Mouse (Mus musculus) brain, adult 10 weeks (tissue): ENCODE results near the gene Gm8127. TPM values are rescaled to one million over a fixed set of nuclear protein-coding genes. Genes with fewer than 3 reads are reported as not detected.

ENCODE experiments used
- polyA plus RNA-seq: library from polyadenylated mRNA; stranded (reverse); fragments of 350-450 nt; fragmentation: Illumina TruSeq; extraction: RNeasy Lipid Tissue Mini Kit (QIAGEN cat#74804); gene quantifications from one replicate; pipeline ENCODE4 v1.2.3, GENCODE M21; 2015; ENCODE audit warnings: low read depth, low replicate concordance

Gene Gm8127
- polyA plus RNA-seq, result not detected

GRCm38 (mm10) chr14:43293503-43293902 is at the start of gene Gm8127:
TSS of gene Gm8127 (minus strand) at chr14:43293832.

GRCm38 (mm10) chr14:43274986-43275511 is 18.6 kb downstream of the Gm8127 start, which contains the start of gene Gm9732:
TSS of gene Gm9732 (plus strand) at chr14:43275036.

GRCm38 (mm10) chr14:43258349-43258748 is 35.3 kb downstream of the Gm8127 start, which contains the start of gene Gm8126:
TSS of gene Gm8126 (plus strand) at chr14:43258649.

Other genes starting within 250 kb of the Gm8127 start
- 0.51 TPM for gene Gm8094, start 217.2 kb downstream of the Gm8127 start, polyA plus RNA-seq
- 0.76 TPM for gene Gm8104, start 193.2 kb downstream of the Gm8127 start, polyA plus RNA-seq
- not detected for gene Gm7233, start 114.0 kb downstream of the Gm8127 start, polyA plus RNA-seq
- gene Gm8122, start 58.5 kb downstream of the Gm8127 start, polyA plus RNA-seq, result not detected
- not detected for gene Gm8126, start 35.2 kb downstream of the Gm8127 start, polyA plus RNA-seq
- not detected for gene Gm9732, start 18.8 kb downstream of the Gm8127 start, polyA plus RNA-seq
- not detected for gene 1700001F09Rik, start 54.0 kb upstream of the Gm8127 start, polyA plus RNA-seq
- not detected for gene Gm8138, start 122.5 kb upstream of the Gm8127 start, polyA plus RNA-seq
- not detected for gene Gm5799, start 249.7 kb upstream of the Gm8127 start, polyA plus RNA-seq